Mouse (Mus musculus): ENCODE measurements around the gene Mtus2. TPM values are rescaled to one million over a fixed set of nuclear protein-coding genes. Genes with fewer than 3 reads are reported as not detected.

Gene Mtus2
- total RNA-seq, 1 experiment from 2014 or later, result 0.95 TPM

- no peak for ATAC-seq (replicated peaks; ENCODE audit: insufficient number of reproducible peaks, low FRiP score, low TSS enrichment, poor library complexity, severe bottlenecking)
Observed at GRCm38 (mm10) chr5:148239757-148240156, 282.6 kb downstream of the Mtus2 start.

- ATAC-seq (replicated peaks; ENCODE audit: insufficient number of reproducible peaks, low FRiP score, low TSS enrichment, poor library complexity, severe bottlenecking), result no peak
Observed at GRCm38 (mm10) chr5:148241932-148242331, 284.8 kb downstream of the Mtus2 start.

- ATAC-seq (replicated peaks; ENCODE audit: insufficient number of reproducible peaks, low FRiP score, low TSS enrichment, poor library complexity, severe bottlenecking), result no peak
Observed at GRCm38 (mm10) chr5:148244471-148244870, 287.4 kb downstream of the Mtus2 start.

- no peak for ATAC-seq (replicated peaks; ENCODE audit: insufficient number of reproducible peaks, low FRiP score, low TSS enrichment, poor library complexity, severe bottlenecking)
Observed at GRCm38 (mm10) chr5:148245386-148245785, 288.3 kb downstream of the Mtus2 start.

GRCm38 (mm10) chr5:148248236-148248635 lies 291.1 kb downstream of the Mtus2 start:
- ATAC-seq (replicated peaks; ENCODE audit: insufficient number of reproducible peaks, low FRiP score, low TSS enrichment, poor library complexity, severe bottlenecking), result no peak

- no peak for ATAC-seq (replicated peaks; ENCODE audit: insufficient number of reproducible peaks, low FRiP score, low TSS enrichment, poor library complexity, severe bottlenecking)
Observed at GRCm38 (mm10) chr5:148251847-148252246, 294.7 kb downstream of the Mtus2 start.

GRCm38 (mm10) chr5:148262016-148262415 lies 304.9 kb downstream of the Mtus2 start:
- ATAC-seq (replicated peaks; ENCODE audit: insufficient number of reproducible peaks, low FRiP score, low TSS enrichment, poor library complexity, severe bottlenecking), result no peak

GRCm38 (mm10) chr5:148264819-148265707 lies 307.9 kb downstream of the Mtus2 start:
- no peak for ATAC-seq (replicated peaks; ENCODE audit: insufficient number of reproducible peaks, low FRiP score, low TSS enrichment, poor library complexity, severe bottlenecking)

- ATAC-seq (replicated peaks; ENCODE audit: insufficient number of reproducible peaks, low FRiP score, low TSS enrichment, poor library complexity, severe bottlenecking), result no peak
Observed at GRCm38 (mm10) chr5:148266841-148267240, 309.7 kb downstream of the Mtus2 start.

- ATAC-seq (replicated peaks; ENCODE audit: insufficient number of reproducible peaks, low FRiP score, low TSS enrichment, poor library complexity, severe bottlenecking), result no peak
Observed at GRCm38 (mm10) chr5:148267446-148267845, 310.3 kb downstream of the Mtus2 start.

GRCm38 (mm10) chr5:148272065-148272464 lies 314.9 kb downstream of the Mtus2 start:
- no peak for ATAC-seq (replicated peaks; ENCODE audit: insufficient number of reproducible peaks, low FRiP score, low TSS enrichment, poor library complexity, severe bottlenecking)

GRCm38 (mm10) chr5:148272771-148273170 lies 315.7 kb downstream of the Mtus2 start:
- no peak for ATAC-seq (replicated peaks; ENCODE audit: insufficient number of reproducible peaks, low FRiP score, low TSS enrichment, poor library complexity, severe bottlenecking)

- no peak for ATAC-seq (replicated peaks; ENCODE audit: insufficient number of reproducible peaks, low FRiP score, low TSS enrichment, poor library complexity, severe bottlenecking)
Observed at GRCm38 (mm10) chr5:148278233-148278632, 321.1 kb downstream of the Mtus2 start.

- no peak for ATAC-seq (replicated peaks; ENCODE audit: insufficient number of reproducible peaks, low FRiP score, low TSS enrichment, poor library complexity, severe bottlenecking)
Observed at GRCm38 (mm10) chr5:148280321-148280720, 323.2 kb downstream of the Mtus2 start.

- ATAC-seq (replicated peaks; ENCODE audit: insufficient number of reproducible peaks, low FRiP score, low TSS enrichment, poor library complexity, severe bottlenecking), result no peak
Observed at GRCm38 (mm10) chr5:148282093-148282492, 325.0 kb downstream of the Mtus2 start.

GRCm38 (mm10) chr5:148282631-148283030 lies 325.5 kb downstream of the Mtus2 start:
- no peak for ATAC-seq (replicated peaks; ENCODE audit: insufficient number of reproducible peaks, low FRiP score, low TSS enrichment, poor library complexity, severe bottlenecking)

GRCm38 (mm10) chr5:148283177-148283576 lies 326.1 kb downstream of the Mtus2 start:
- no peak for ATAC-seq (replicated peaks; ENCODE audit: insufficient number of reproducible peaks, low FRiP score, low TSS enrichment, poor library complexity, severe bottlenecking)

GRCm38 (mm10) chr5:148283584-148283983 lies 326.5 kb downstream of the Mtus2 start:
- no peak for ATAC-seq (replicated peaks; ENCODE audit: insufficient number of reproducible peaks, low FRiP score, low TSS enrichment, poor library complexity, severe bottlenecking)

- no peak for ATAC-seq (replicated peaks; ENCODE audit: insufficient number of reproducible peaks, low FRiP score, low TSS enrichment, poor library complexity, severe bottlenecking)
Observed at GRCm38 (mm10) chr5:148287529-148287928, 330.4 kb downstream of the Mtus2 start.

GRCm38 (mm10) chr5:148288804-148289203 lies 331.7 kb downstream of the Mtus2 start:
- no peak for ATAC-seq (replicated peaks; ENCODE audit: insufficient number of reproducible peaks, low FRiP score, low TSS enrichment, poor library complexity, severe bottlenecking)

All from monocyte, adult 5-6 weeks (primary cell).